Mouse (Mus musculus): ENCODE data around the gene Sbf1. TPM values are rescaled to one million over a fixed set of nuclear protein-coding genes. Genes with fewer than 3 reads are reported as not detected.

Gene Sbf1
- polyA plus RNA-seq, 1 experiment from 2014 or later = 49.5 TPM

- Histone ChIP-seq H3K4me1 (ENCODE audit: control insufficient read depth, insufficient read depth, low read length) (no peaks in the 10 kb centered on the region), H3K27ac (ENCODE audit: low read length) (no peak overlapping the region), H3K4me3 (replicated peaks; ENCODE audit: low read length) (no peak overlapping the region), H3K4me2 (ENCODE audit: low read depth, low read length) (no peak overlapping the region), H3K27me3 (ENCODE audit: control insufficient read depth, insufficient read depth, low read length) (no peaks in the 10 kb centered on the region), H3K36me3 (ENCODE audit: control insufficient read depth, insufficient read depth, low read length) (peaks cover 13% of the 10 kb centered on the region), H3K9me3 (replicated peaks; ENCODE audit: control insufficient read depth, low read length) (no peaks in the 10 kb centered on the region), H3K9ac (ENCODE audit: low read length) (no peak overlapping the region)
- WGBS = 72% methylated on average over 2 of the region's 2 CpGs
- no peak for ATAC-seq (ENCODE audit: insufficient read depth, low FRiP score)
These were observed 31.0 kb downstream of the Sbf1 start for GRCm38 (mm10) chr15:89284094-89284493.

GRCm38 (mm10) chr15:89282546-89282945 is 32.6 kb downstream of the Sbf1 start:
- no peak for ATAC-seq (ENCODE audit: insufficient read depth, low FRiP score)
- WGBS = 80% methylated on average over 6 of the region's 6 CpGs
- H3K36me3 ChIP-seq (ENCODE audit: control insufficient read depth, insufficient read depth, low read length) = peaks cover 7% of the 10 kb centered on the region

GRCm38 (mm10) chr15:89277366-89277765 is 37.7 kb downstream of the Sbf1 start:
- H3K4me1 ChIP-seq (ENCODE audit: control insufficient read depth, insufficient read depth, low read length) = no peaks in the 10 kb centered on the region
- H3K4me3 ChIP-seq (replicated peaks; ENCODE audit: low read length) = no peak overlapping the region
- 91% methylated on average over 4 of the region's 4 CpGs for WGBS
- H3K27me3 ChIP-seq (ENCODE audit: control insufficient read depth, insufficient read depth, low read length) = no peaks in the 10 kb centered on the region
- H3K4me2 ChIP-seq (ENCODE audit: low read depth, low read length) = no peak overlapping the region
- H3K9me3 ChIP-seq (replicated peaks; ENCODE audit: control insufficient read depth, low read length) = no peaks in the 10 kb centered on the region
- peaks cover 7% of the 10 kb centered on the region for H3K36me3 ChIP-seq (ENCODE audit: control insufficient read depth, insufficient read depth, low read length)
- no peak overlapping the region for H3K9ac ChIP-seq (ENCODE audit: low read length)
- H3K27ac ChIP-seq (ENCODE audit: low read length) = no peak overlapping the region
- ATAC-seq (ENCODE audit: insufficient read depth, low FRiP score) = no peak

More at GRCm38 (mm10) chr15:89282546-89282945, 32.6 kb downstream of the Sbf1 start:
- no peaks in the 10 kb centered on the region for H3K4me1 ChIP-seq (ENCODE audit: control insufficient read depth, insufficient read depth, low read length)
- H3K4me3 ChIP-seq (replicated peaks; ENCODE audit: low read length) = no peak overlapping the region
- H3K9ac ChIP-seq (ENCODE audit: low read length) = no peak overlapping the region
- H3K27me3 ChIP-seq (ENCODE audit: control insufficient read depth, insufficient read depth, low read length) = no peaks in the 10 kb centered on the region
- H3K4me2 ChIP-seq (ENCODE audit: low read depth, low read length) = no peak overlapping the region
- no peaks in the 10 kb centered on the region for H3K9me3 ChIP-seq (replicated peaks; ENCODE audit: control insufficient read depth, low read length)
- H3K27ac ChIP-seq (ENCODE audit: low read length) = no peak overlapping the region

- Histone ChIP-seq H3K27me3 (ENCODE audit: control insufficient read depth, insufficient read depth, low read length) (no peaks in the 10 kb centered on the region), H3K9ac (ENCODE audit: low read length) (no peak overlapping the region), H3K9me3 (replicated peaks; ENCODE audit: control insufficient read depth, low read length) (no peaks in the 10 kb centered on the region), H3K4me2 (ENCODE audit: low read depth, low read length) (no peak overlapping the region), H3K4me3 (replicated peaks; ENCODE audit: low read length) (no peak overlapping the region), H3K36me3 (ENCODE audit: control insufficient read depth, insufficient read depth, low read length) (peaks cover 2% of the 10 kb centered on the region), H3K4me1 (ENCODE audit: control insufficient read depth, insufficient read depth, low read length) (no peaks in the 10 kb centered on the region), H3K27ac (ENCODE audit: low read length) (no peak overlapping the region)
- 79% methylated on average over 3 of the region's 3 CpGs for WGBS
- ATAC-seq (ENCODE audit: insufficient read depth, low FRiP score) = no peak
These were observed 39.6 kb downstream of the Sbf1 start for GRCm38 (mm10) chr15:89275497-89275896.

DNA sequence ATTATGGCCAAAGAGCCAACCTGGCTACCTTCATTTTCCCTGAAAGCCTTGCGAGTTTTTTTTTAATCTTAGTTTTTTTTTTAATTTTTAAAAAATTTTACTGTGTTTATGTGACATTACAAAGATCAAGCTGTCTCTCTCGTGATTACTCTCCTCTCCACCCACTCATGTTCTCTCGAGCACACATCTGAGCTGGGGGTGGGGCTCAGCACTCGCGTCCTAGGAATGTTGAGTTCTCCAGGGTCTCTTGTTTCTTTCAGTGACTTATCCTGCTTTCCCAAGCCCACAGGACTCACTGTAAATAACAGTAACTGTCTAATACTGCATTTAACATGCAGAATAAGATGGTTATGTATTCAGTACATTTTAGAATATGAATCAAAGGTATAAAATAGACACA is 50.6 kb downstream of the Sbf1 start:
- Histone ChIP-seq H3K4me2 (ENCODE audit: low read depth, low read length) (no peak overlapping the region), H3K36me3 (ENCODE audit: control insufficient read depth, insufficient read depth, low read length) (no peaks in the 10 kb centered on the region), H3K9me3 (replicated peaks; ENCODE audit: control insufficient read depth, low read length) (no peaks in the 10 kb centered on the region), H3K27me3 (ENCODE audit: control insufficient read depth, insufficient read depth, low read length) (no peaks in the 10 kb centered on the region), H3K27ac (ENCODE audit: low read length) (no peak overlapping the region), H3K4me1 (ENCODE audit: control insufficient read depth, insufficient read depth, low read length) (no peaks in the 10 kb centered on the region), H3K4me3 (replicated peaks; ENCODE audit: low read length) (no peak overlapping the region), H3K9ac (ENCODE audit: low read length) (no peak overlapping the region)
- 77% methylated on average over 5 of the region's 5 CpGs for WGBS
- no peak for ATAC-seq (ENCODE audit: insufficient read depth, low FRiP score)

DNA sequence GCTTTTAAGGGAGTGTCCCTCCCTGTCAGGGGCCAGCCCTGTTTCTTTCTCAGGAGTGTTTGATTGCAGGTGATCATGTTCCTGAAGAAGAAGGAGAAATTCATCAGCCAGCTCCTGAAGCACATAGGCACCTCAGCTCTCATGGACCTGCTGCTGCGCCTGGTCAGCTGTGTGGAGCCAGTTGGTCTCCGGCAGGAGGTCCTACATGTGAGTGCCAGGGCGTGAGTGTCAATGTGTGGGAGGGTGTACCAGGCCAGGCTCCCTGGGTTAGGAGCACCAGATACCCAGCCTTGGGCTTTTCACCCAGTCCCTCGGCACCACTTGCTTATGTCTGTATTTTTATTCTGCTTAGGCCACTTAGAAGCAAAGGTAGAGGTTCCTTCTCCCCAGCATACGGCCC is 56.1 kb downstream of the Sbf1 start:
- no peaks in the 10 kb centered on the region for H3K4me1 ChIP-seq (ENCODE audit: control insufficient read depth, insufficient read depth, low read length)
- ATAC-seq (ENCODE audit: insufficient read depth, low FRiP score) = no peak
- no peaks in the 10 kb centered on the region for H3K9me3 ChIP-seq (replicated peaks; ENCODE audit: control insufficient read depth, low read length)
- 88% methylated on average over 5 of the region's 5 CpGs for WGBS
- H3K9ac ChIP-seq (ENCODE audit: low read length) = no peak overlapping the region
- H3K27ac ChIP-seq (ENCODE audit: low read length) = no peak overlapping the region
- no peak overlapping the region for H3K4me2 ChIP-seq (ENCODE audit: low read depth, low read length)
- no peaks in the 10 kb centered on the region for H3K27me3 ChIP-seq (ENCODE audit: control insufficient read depth, insufficient read depth, low read length)
- 0 out of 2 replicates have a peak, but pooled peaks cover 3% of the 10 kb centered on the region for H3K36me3 ChIP-seq (ENCODE audit: control insufficient read depth, insufficient read depth, low read length)
- H3K4me3 ChIP-seq (replicated peaks; ENCODE audit: low read length) = no peak overlapping the region

GRCm38 (mm10) chr15:89255330-89255729 is 59.8 kb downstream of the Sbf1 start:
- no peak overlapping the region for H3K27ac ChIP-seq (ENCODE audit: low read length)
- no peak for ATAC-seq (ENCODE audit: insufficient read depth, low FRiP score)
- no peaks in the 10 kb centered on the region for H3K9me3 ChIP-seq (replicated peaks; ENCODE audit: control insufficient read depth, low read length)
- 88% methylated on average over 4 of the region's 4 CpGs for WGBS
- no peaks in the 10 kb centered on the region for H3K4me1 ChIP-seq (ENCODE audit: control insufficient read depth, insufficient read depth, low read length)
- no peak overlapping the region for H3K9ac ChIP-seq (ENCODE audit: low read length)
- H3K36me3 ChIP-seq (ENCODE audit: control insufficient read depth, insufficient read depth, low read length) = 0 out of 2 replicates have a peak, but pooled peaks cover 3% of the 10 kb centered on the region
- no peak overlapping the region for H3K4me3 ChIP-seq (replicated peaks; ENCODE audit: low read length)
- H3K27me3 ChIP-seq (ENCODE audit: control insufficient read depth, insufficient read depth, low read length) = no peaks in the 10 kb centered on the region
- H3K4me2 ChIP-seq (ENCODE audit: low read depth, low read length) = no peak overlapping the region

GRCm38 (mm10) chr15:89249063-89249462 is 66.0 kb downstream of the Sbf1 start:
- ATAC-seq (ENCODE audit: insufficient read depth, low FRiP score) = no peak
- H3K36me3 ChIP-seq (ENCODE audit: control insufficient read depth, insufficient read depth, low read length) = peaks cover 2% of the 10 kb centered on the region; the same call in 1 of the 2 replicates
- no peak overlapping the region for H3K27ac ChIP-seq (ENCODE audit: low read length)
- H3K9ac ChIP-seq (ENCODE audit: low read length) = no peak overlapping the region
- WGBS = 85% methylated on average over 6 of the region's 6 CpGs
- no peaks in the 10 kb centered on the region for H3K4me1 ChIP-seq (ENCODE audit: control insufficient read depth, insufficient read depth, low read length)
- no peak overlapping the region for H3K4me3 ChIP-seq (replicated peaks; ENCODE audit: low read length)
- H3K4me2 ChIP-seq (ENCODE audit: low read depth, low read length) = no peak overlapping the region
- no peaks in the 10 kb centered on the region for H3K27me3 ChIP-seq (ENCODE audit: control insufficient read depth, insufficient read depth, low read length)
- H3K9me3 ChIP-seq (replicated peaks; ENCODE audit: control insufficient read depth, low read length) = no peaks in the 10 kb centered on the region

- H3K4me3 ChIP-seq (replicated peaks; ENCODE audit: low read length) = no peak overlapping the region
- H3K4me2 ChIP-seq (ENCODE audit: low read depth, low read length) = no peak overlapping the region
- WGBS = 60% methylated on average over 2 of the region's 2 CpGs
- no peak overlapping the region for H3K27ac ChIP-seq (ENCODE audit: low read length)
- H3K9me3 ChIP-seq (replicated peaks; ENCODE audit: control insufficient read depth, low read length) = no peaks in the 10 kb centered on the region
- no peak overlapping the region for H3K9ac ChIP-seq (ENCODE audit: low read length)
- no peak for ATAC-seq (ENCODE audit: insufficient read depth, low FRiP score)
- peaks cover 2% of the 10 kb centered on the region; the same call in 1 of the 2 replicates for H3K36me3 ChIP-seq (ENCODE audit: control insufficient read depth, insufficient read depth, low read length)
- H3K27me3 ChIP-seq (ENCODE audit: control insufficient read depth, insufficient read depth, low read length) = no peaks in the 10 kb centered on the region
- H3K4me1 ChIP-seq (ENCODE audit: control insufficient read depth, insufficient read depth, low read length) = no peaks in the 10 kb centered on the region
These were observed 74.1 kb downstream of the Sbf1 start for GRCm38 (mm10) chr15:89241025-89241424.
